Mouse (Mus musculus) forebrain, embryonic 11.5 days (tissue): Measurements from ENCODE around the gene Tnfaip3. TPM values are rescaled to one million over a fixed set of nuclear protein-coding genes. Genes with fewer than 3 reads are reported as not detected.

Experiments used
- ATAC-seq: fragments of 200-750 bp; cut with Nextera tagmentation; replicated peaks from 2 replicates; pipeline ENCODE4 v1.8.0; 2017; ENCODE audit warnings: moderate TSS enrichment; ENCODE audit not compliant: low FRiP score
- DNase-seq: peaks from one replicate; pipeline ENCODE4 v3.0.0-alpha.2; 2017; ENCODE audit warnings: low spot score
- H3K27ac ChIP-seq: fragments of 300-500 bp; sonication (generic); 2 replicates; pipeline ENCODE4 v1.5.1; 2014; ENCODE audit warnings: low read depth, low read length
- H3K27me3 ChIP-seq: fragments of 300-500 bp; sonication (generic); 2 replicates; pipeline ENCODE4 v1.6.1; 2014; ENCODE audit warnings: mild to moderate bottlenecking, low read length, mixed read lengths; ENCODE audit not compliant: control insufficient read depth, insufficient read depth
- H3K36me3 ChIP-seq: fragments of 300-500 bp; sonication (generic); 2 replicates; pipeline ENCODE4 v1.6.1; 2014; ENCODE audit warnings: mild to moderate bottlenecking, low read length, moderate library complexity, mixed read lengths; ENCODE audit not compliant: control insufficient read depth, insufficient read depth
- H3K4me1 ChIP-seq: fragments of 300-500 bp; sonication (generic); replicated peaks from 2 replicates; pipeline ENCODE4 v1.6.1; 2014; ENCODE audit warnings: low read length, mixed read lengths; ENCODE audit not compliant: control insufficient read depth, insufficient read depth
- H3K4me2 ChIP-seq: fragments of 300-500 bp; sonication (generic); 2 replicates; pipeline ENCODE4 v1.6.1; 2014; ENCODE audit warnings: low read depth, mild to moderate bottlenecking, low read length, moderate library complexity, mixed read lengths; ENCODE audit not compliant: severe bottlenecking
- H3K4me3 ChIP-seq: fragments of 300-500 bp; sonication (generic); 2 replicates; pipeline ENCODE4 v1.5.1; 2014; ENCODE audit warnings: low read depth, low read length
- H3K9ac ChIP-seq: fragments of 300-500 bp; sonication (generic); 2 replicates; pipeline ENCODE4 v1.6.1; 2014; ENCODE audit warnings: low read length
- H3K9me3 ChIP-seq: fragments of 300-500 bp; sonication (generic); 2 replicates; pipeline ENCODE4 v1.6.1; 2016; ENCODE audit warnings: low read length, mixed read lengths; ENCODE audit not compliant: control insufficient read depth
- WGBS: fragments of 180-500 bp; shearing (Covaris S2); extraction: QIAGEN DNeasy Blood & Tissue Kit; methylation state at CpG from one replicate; pipeline ENCODE4 v1.1.7; 2014; 5-methylcytosine and 5-hydroxymethylcytosine counted together
- polyA plus RNA-seq: library from polyadenylated mRNA; unstranded; fragments of >200 nt; fragmentation: Nextera tagmentation; extraction: Ambion mirVana; gene quantifications from 2 replicates; pipeline ENCODE4 v1.2.1, GENCODE M21; 2014

Tnfaip3 gene
- polyA plus RNA-seq, 1 experiment from 2014 or later: 1.2 TPM

GRCm38 (mm10) chr10:18964856-18965255 lies 50.6 kb downstream of the Tnfaip3 start:
- Histone ChIP-seq H3K27ac (no peak overlapping the region), H3K36me3 (no peaks in the 10 kb centered on the region), H3K9me3 (no peaks in the 10 kb centered on the region), H3K4me1 (no peaks in the 10 kb centered on the region), H3K27me3 (no peaks in the 10 kb centered on the region), H3K4me3 (no peak overlapping the region), H3K4me2 (no peak overlapping the region), H3K9ac (no peak overlapping the region)
- ATAC-seq (no peak), DNase-seq (no peak)
- WGBS: 80% methylated on average over 7 of the region's 7 CpGs

- no peak overlapping the region for H3K4me2 ChIP-seq
- H3K36me3 ChIP-seq: no peaks in the 10 kb centered on the region
- no peak overlapping the region for H3K27ac ChIP-seq
- 70% methylated on average over 14 of the region's 14 CpGs for WGBS
- no peaks in the 10 kb centered on the region for H3K9me3 ChIP-seq
- ATAC-seq: no peak
- DNase-seq: no peak
- no peak overlapping the region for H3K9ac ChIP-seq
- H3K27me3 ChIP-seq: no peaks in the 10 kb centered on the region
- H3K4me3 ChIP-seq: no peak overlapping the region
- H3K4me1 ChIP-seq: no peaks in the 10 kb centered on the region
These were observed 55.5 kb downstream of the Tnfaip3 start for GRCm38 (mm10) chr10:18959777-18960492.

GRCm38 (mm10) chr10:18953706-18954071 lies 61.8 kb downstream of the Tnfaip3 start:
- H3K27me3 ChIP-seq: no peaks in the 10 kb centered on the region
- H3K36me3 ChIP-seq: no peaks in the 10 kb centered on the region
- H3K9me3 ChIP-seq: no peaks in the 10 kb centered on the region
- no peak overlapping the region for H3K4me3 ChIP-seq
- H3K27ac ChIP-seq: no peak overlapping the region
- H3K4me2 ChIP-seq: no peak overlapping the region
- no peak for ATAC-seq
- H3K4me1 ChIP-seq: no peaks in the 10 kb centered on the region
- WGBS: 12% methylated on average over 1 of the region's 1 CpGs
- no peak overlapping the region for H3K9ac ChIP-seq
- no peak for DNase-seq

DNA sequence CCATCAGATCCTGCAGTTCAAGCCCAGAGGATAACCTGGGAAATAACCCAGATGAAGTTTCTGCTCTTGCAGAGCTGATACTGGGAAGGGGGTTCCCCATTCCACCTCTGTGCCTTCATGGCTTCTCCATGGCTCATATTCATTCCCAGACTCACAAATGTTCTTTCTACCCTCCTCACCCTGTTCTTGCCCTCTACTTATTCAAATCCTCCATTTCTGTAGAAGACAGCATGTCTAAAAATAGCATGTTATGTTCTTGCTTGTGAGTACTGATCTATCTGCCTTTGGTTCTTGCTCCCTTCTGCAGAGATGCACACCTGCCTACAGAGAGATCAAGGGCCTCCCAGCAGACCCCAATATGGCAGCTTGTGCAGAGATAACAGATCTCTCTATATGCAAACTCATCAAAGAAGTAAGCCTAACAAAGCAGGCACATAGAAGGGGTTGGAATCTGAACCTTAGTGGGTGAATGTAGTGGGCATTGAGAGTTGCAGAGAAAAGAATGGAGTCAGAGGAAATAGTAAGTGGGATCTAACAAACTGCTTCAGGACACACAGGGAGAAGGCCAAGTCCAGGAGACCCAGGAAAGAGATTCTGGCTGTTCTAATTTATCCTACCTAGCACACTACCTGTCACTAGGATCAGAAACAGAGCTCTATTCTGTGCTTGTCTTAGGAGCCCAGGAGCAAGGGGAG lies 62.3 kb downstream of the Tnfaip3 start:
- no peak for ATAC-seq
- H3K4me2 ChIP-seq: no peak overlapping the region
- H3K27me3 ChIP-seq: no peaks in the 10 kb centered on the region
- no peaks in the 10 kb centered on the region for H3K9me3 ChIP-seq
- H3K9ac ChIP-seq: no peak overlapping the region
- no peak for DNase-seq
- no peak overlapping the region for H3K4me3 ChIP-seq
- H3K4me1 ChIP-seq: no peaks in the 10 kb centered on the region
- no peaks in the 10 kb centered on the region for H3K36me3 ChIP-seq
- H3K27ac ChIP-seq: no peak overlapping the region

Other genes with a start within 250 kb of the Tnfaip3 start
- 0.17 and 0.28 TPM in 2 replicates for gene Gm4922, start 228.9 kb downstream of the Tnfaip3 start, polyA plus RNA-seq
- gene Perp, start 170.6 kb downstream of the Tnfaip3 start, polyA plus RNA-seq: 11.4 and 11.8 TPM in 2 replicates